Mouse (Mus musculus) lung, postnatal 36 days (tissue): ENCODE results near the gene Slc20a1.

ENCODE experiments used
- DNase-seq: peaks from one replicate; pipeline ENCODE4 v3.0.0; 2022; ENCODE audit warnings: mixed read lengths

The Slc20a1 gene

DNA sequence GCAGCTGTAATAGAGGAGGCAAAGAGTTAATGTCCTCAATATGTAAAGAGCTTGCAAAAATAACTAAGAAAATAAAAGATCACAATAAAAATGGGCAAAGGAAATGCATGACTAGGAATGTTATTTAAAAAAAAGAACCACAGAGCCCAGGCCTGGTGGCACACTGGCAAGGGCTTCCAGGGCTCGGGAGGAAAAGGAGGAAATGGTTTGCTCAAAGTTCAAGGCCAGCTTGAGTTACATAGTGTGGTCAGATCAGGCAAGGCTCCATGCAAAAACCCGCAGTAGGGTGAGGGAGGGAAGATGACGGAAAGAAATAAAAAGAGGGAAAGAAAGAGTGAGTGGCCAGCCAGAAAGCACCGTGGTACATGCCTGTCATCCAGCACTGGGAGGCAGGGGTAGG lies 30.0 kb downstream of the Slc20a1 start:
- no peak for DNase-seq

- no peak for DNase-seq
Observed at GRCm38 (mm10) chr2:129229316-129229715, 30.8 kb downstream of the Slc20a1 start.

- DNase-seq = no peak
Observed at GRCm38 (mm10) chr2:129232023-129232422, 33.5 kb downstream of the Slc20a1 start.

- no peak for DNase-seq
Observed at GRCm38 (mm10) chr2:129232484-129232883, 33.9 kb downstream of the Slc20a1 start.

- no peak for DNase-seq
Observed at GRCm38 (mm10) chr2:129233218-129233617, 34.7 kb downstream of the Slc20a1 start.

DNA sequence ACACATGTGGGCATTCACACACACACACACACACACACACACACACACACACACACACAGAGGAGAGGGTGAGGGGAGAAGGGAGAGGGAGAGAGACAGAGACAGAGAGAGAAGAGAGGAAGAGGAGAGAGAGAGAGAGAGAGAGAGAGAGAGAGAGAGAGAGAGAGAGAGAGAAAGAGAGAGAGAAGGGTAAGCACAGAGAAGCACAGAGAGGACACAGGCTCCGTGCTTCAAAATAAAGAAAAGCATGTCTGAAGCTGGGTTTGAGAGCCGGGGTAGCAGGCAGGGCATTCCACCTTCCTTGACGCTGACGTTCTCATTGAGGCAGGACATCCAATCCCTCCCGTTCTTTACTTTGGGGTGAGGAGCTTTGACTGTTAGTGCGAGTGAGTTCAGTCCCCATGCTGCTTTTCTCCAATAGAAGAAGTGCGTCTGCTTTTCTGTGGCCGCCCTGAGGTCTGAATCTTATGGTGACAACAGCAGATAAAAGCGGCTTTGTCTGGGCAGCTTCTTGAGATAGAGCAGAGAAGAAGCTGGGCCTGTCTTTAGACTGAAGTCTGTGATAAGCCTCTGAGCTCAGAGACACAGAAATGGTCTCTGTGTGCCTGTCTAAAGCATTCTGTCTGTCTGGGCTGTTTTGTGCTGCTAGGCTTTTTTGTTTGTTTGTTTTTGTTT lies 35.4 kb downstream of the Slc20a1 start:
- no peak for DNase-seq

DNA sequence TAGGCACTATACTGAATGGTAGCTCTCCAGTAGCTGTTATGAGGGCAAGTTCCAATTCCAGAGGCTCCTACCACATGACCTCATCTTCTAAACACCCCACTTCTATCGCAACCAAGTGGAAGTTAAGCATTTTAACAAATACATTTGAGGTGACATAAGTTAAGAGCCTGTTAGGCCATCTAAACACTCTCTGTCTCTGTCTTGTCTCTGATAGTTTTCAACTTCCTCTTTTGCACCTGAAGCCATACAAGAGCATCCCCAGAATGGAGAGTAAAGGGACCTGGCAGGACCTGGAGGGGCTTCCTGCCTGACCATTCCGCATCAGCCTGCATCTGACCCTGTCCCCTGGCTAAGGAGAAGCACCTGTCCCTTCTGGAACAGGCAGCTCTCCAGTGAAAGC lies 36.2 kb downstream of the Slc20a1 start:
- no peak for DNase-seq

- no peak for DNase-seq
Observed at GRCm38 (mm10) chr2:129236526-129236925, 38.0 kb downstream of the Slc20a1 start.

- no peak for DNase-seq
Observed at GRCm38 (mm10) chr2:129240726-129241432, 42.3 kb downstream of the Slc20a1 start.

DNA sequence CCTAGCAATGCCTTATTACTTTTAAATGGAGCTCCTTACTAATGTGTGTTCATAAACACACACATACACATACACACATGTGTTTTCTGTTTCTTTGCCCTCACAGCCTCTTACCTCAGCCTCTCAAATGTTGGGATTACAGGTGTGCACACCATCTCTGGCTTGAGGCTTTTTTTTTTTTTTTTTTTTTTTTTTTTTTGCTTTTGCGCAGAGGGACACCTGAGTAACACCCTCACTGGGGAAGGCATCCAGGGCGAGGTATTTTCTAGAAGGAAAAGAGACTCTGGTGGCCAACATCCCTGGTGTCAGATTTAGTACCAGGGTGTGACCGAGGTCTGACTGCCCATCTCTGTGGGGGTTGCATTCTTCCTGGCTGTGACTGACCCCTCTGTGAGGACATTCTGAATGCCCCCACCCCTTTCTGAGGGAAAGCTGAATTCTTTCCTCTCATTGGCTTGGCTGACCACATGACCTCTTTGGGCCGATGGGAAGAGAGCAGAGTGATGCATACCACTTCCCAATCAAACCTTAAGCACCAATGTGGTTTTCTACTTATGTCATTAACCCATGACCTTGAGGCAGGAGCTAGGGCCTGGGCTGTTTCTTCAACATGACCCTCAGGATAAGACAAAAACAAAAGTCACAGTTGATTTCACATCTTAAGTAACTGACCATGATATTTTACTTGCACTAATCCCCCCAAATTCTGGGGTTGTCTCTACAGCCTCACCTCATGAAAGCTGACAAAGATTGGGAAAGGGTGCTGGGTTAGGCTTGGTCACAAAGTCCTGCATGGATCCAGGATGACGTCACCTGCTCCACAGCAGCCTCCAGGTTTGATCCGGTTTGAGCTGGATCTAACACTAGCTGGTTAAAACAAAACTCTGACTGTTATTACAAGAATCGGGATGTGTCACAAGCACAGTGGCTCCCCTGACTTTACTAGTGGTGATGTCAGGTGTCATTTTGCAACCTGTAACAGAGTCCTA lies 43.6 kb downstream of the Slc20a1 start:
- no peak for DNase-seq

DNA sequence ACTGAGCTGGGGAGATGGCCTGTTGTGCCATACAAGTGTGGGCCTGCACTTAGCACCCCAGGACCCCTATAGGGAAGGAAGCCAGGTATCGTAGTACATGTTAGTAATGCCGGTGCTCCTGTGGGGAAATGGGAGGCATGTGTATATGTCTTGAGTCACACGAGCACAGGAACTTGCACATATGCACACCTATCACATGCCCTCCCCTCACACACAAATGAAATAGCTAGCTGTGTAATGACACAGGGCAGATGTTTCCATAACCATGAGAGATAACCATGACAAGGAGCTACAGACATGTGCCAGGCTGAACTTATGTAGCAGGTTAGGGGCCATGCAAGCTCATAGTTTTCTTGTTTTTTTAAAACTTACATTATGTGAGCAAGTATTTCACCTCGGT lies 44.4 kb downstream of the Slc20a1 start:
- DNase-seq = no peak

GRCm38 (mm10) chr2:129243786-129244185 lies 45.2 kb downstream of the Slc20a1 start:
- DNase-seq = no peak

DNA sequence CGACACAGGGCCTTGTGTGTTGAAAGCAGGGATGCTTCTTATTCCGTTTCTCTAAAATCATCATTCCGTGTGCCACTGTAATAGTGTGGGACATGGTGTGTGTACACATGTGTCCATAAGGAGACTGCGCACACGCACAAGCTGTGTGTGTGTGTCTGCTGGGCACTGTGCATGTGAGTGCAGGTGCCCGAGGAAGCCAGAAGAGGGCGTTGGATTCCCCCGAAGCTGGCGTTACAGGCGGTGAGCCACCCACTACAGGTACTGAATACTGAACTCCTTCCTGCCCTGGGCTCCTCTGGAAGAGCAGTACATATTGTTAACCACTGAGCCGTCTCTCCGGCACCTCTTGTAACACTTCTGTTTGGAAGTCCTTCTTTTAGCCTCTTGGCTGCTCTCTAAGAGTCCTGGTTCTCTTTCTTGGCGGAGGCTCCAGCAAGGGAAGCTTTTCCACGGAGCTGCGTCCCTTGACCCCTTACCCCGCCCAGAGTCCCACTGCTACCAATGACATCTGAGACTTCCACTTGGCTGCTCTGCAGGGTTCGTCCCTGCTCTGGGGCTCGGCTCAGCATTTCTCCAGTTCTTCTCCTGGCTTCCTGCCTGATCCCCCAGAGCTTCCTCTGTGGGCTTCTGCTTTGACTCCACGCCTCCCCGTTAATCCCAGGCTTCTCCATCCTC lies 46.0 kb downstream of the Slc20a1 start:
- DNase-seq = no peak

GRCm38 (mm10) chr2:129245618-129246017 lies 47.1 kb downstream of the Slc20a1 start:
- no peak for DNase-seq

GRCm38 (mm10) chr2:129246436-129246835 lies 47.9 kb downstream of the Slc20a1 start:
- no peak for DNase-seq

DNA sequence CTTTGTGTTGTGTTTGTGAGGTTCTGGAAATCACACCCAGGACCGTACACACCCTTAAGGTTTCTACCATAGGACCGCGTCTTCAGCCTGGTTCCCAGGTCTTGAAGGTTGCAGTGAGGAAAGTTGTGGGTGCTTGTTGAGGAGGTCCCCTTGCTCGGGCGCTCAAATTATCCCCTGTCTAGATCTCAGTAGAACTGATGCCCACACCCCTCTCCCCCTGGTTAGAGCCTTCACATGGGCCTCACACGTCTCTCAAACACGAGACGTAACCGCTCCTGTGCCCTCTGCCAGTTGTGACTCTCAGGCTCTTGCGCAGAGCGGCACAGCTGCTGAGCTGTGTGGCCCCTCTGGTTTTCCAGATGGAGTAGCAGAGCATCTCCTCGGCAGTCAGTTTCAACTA lies 48.4 kb downstream of the Slc20a1 start:
- DNase-seq = no peak

GRCm38 (mm10) chr2:129247707-129248121 lies 49.1 kb downstream of the Slc20a1 start:
- DNase-seq = no peak

DNA sequence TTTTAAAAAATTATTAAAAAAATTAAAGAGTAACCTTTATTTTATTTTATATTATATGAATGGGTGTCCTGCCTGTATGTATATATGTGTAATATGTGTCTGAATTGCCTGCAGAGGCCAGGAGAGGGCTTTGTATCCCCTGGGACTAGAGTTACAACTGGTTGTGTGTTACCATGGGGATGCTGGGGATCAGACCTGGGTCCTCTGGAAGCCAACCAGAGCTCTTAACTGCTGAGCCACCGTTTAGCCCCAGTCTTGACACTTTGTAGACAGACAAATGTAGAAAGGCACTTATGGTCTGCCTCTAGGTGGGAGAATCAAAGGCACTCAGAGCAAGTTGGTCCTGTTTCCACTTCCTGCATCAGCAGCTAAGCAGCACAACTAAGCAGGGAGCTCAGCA lies 50.8 kb downstream of the Slc20a1 start:
- no peak for DNase-seq

- no peak for DNase-seq
Observed at GRCm38 (mm10) chr2:129252836-129253630, 54.5 kb downstream of the Slc20a1 start.

DNA sequence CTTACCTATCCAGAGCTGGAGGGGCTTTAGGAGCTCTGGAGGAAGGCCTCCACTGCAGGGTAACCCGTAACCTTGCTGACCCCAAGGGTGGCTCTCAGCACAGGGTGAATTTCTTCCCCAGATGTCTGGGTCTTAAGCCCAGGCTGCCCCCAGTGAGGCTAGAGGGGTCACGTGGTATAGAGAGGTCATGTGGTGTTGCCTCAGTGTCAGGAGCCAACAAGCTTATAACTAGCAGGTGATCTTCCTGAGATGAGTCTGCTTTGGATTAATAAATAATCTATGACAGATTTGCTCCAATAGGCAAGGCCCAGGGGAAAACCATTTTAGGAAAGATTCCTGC lies 55.0 kb downstream of the Slc20a1 start:
- DNase-seq = no peak

DNA sequence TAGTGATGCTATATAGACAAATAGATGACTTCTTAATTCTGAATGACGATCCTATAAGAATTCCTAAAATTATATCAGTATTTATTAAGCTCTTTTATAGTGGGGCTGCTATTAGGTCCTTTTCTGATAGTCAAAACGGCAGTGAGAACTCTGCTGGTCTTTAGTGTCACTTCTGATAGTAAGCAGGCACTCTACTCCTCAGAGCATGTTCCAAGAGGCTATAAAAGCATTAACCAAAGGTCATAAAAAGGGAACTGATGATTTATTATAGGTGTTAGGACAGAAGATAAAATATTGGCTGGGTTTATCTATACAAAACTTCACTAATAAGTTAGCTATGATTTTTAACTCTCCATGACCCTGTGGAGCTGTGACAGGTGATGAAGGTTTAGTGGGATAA lies 55.5 kb downstream of the Slc20a1 start:
- no peak for DNase-seq

DNA sequence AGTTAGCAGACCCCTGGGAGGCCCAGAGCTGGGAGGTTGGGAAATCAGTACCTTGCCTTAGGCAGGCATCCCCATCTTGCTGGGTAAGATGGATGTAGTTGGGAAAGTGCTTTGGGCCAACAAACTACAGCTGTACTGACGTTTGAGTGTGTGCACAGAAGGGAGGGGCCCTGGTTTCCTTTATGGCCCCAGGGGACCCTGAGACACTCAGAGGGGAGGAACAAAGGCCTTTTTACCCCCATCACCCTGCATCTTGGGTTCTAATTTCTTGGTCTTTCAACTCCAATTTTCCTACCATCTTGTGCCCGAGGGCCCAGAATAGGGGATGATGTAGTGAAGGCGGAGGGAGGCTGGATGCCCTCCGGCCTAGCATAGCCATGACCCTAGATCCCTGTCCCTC lies 57.4 kb downstream of the Slc20a1 start:
- no peak for DNase-seq
